In the genomic region with DNA sequence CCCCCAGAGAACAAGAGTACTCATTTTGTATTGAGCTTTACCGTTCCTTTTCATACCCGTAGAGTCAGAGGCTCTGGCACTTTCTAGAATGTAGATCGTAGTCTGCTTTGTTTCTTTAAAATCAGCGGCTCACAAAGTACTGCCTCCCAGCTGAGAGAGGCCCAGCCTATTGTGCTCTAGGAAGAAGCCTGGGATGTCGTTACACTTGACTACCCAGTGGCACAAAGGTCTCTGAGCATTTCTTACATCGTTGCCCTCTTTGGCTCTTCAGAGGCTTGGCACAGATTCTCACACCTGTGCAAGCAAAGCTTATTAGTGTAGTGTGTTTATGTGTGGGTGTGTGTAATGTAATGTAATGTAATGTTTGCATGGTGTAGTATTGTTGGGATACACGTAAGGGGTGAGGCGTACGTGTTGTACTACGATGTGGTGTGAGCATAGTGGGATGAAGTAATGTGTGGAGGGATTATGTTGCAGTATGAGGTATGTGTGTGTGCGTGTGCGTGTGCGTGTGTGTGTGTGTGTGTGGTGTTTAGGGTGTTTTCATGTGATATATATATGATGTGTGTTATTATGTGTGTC, we compare ENCODE assay signal across 21 mouse cellular contexts. TPM values are rescaled to one million over a fixed set of nuclear protein-coding genes. Genes with fewer than 3 reads are reported as not detected.
DNase-seq lines count a peak whose midpoint lies in the region; ATAC-seq lines count a peak whose summit lies in the region.
"Had no signal": no experiment of that assay in that cellular context is flagged by ENCODE, and none has a peak within 500 bp of the region (broad histone marks: within the 10 kb centered on the region; RNA-seq: fewer than 3 reads in every experiment).

No protein-coding gene starts in this region.

- H3K4me2 ChIP-seq in midbrain, embryonic 11.5 days = no peak overlapping the region
- no peak overlapping the region for H3K4me2 ChIP-seq in midbrain, embryonic 16.5 days (ENCODE audit: low read length)
- H3K4me2 ChIP-seq in kidney, embryonic 15.5 days = no peak overlapping the region
- H3K4me2 ChIP-seq: forebrain, embryonic 15.5 days; limb, embryonic 12.5 days had no signal

- ATAC-seq in midbrain, embryonic 11.5 days (ENCODE audit: low FRiP score) = peak; percentile 75
- no peak for ATAC-seq in midbrain, embryonic 16.5 days
- ATAC-seq in kidney, embryonic 15.5 days (replicated peaks; ENCODE audit: low FRiP score) = peak; percentile 83
- ATAC-seq: activated CD4-positive, CD25-positive, alpha-beta regulatory T cell, adult 4 months; forebrain, embryonic 15.5 days; hindbrain, postnatal 0 days had no signal

- 51% methylated on average over 13 of the region's 13 CpGs for whole genome bisulfite sequencing in midbrain, embryonic 11.5 days
- WGBS in midbrain, embryonic 16.5 days = 45% methylated on average over 13 of the region's 13 CpGs
- 63% methylated on average over 13 of the region's 13 CpGs for WGBS in kidney, embryonic 15.5 days

- no peak overlapping the region for H3K4me3 ChIP-seq in midbrain, embryonic 11.5 days (ENCODE audit: low read depth, low read length)
- no peak overlapping the region for H3K4me3 ChIP-seq in midbrain, embryonic 16.5 days (ENCODE audit: low read depth, low read length)
- no peak overlapping the region for H3K4me3 ChIP-seq in kidney, embryonic 15.5 days (replicated peaks)
- H3K4me3 ChIP-seq: forebrain, embryonic 15.5 days; limb, embryonic 12.5 days had no signal

- H3K9me3 ChIP-seq in midbrain, embryonic 11.5 days (ENCODE audit: control insufficient read depth, low read length) = no peaks in the 10 kb centered on the region
- no peaks in the 10 kb centered on the region for H3K9me3 ChIP-seq in midbrain, embryonic 16.5 days (replicated peaks; ENCODE audit: control insufficient read depth, low read length, poor library complexity, severe bottlenecking)
- H3K9me3 ChIP-seq in kidney, embryonic 15.5 days (replicated peaks) = no peaks in the 10 kb centered on the region
- H3K9me3 ChIP-seq: forebrain, embryonic 15.5 days; limb, embryonic 12.5 days had no signal

- no peaks in the 10 kb centered on the region for H3K36me3 ChIP-seq in midbrain, embryonic 11.5 days (ENCODE audit: control insufficient read depth, insufficient read depth, low read length)
- no peaks in the 10 kb centered on the region for H3K36me3 ChIP-seq in midbrain, embryonic 16.5 days (ENCODE audit: control insufficient read depth, insufficient read depth, low read length)
- no peaks in the 10 kb centered on the region for H3K36me3 ChIP-seq in kidney, embryonic 15.5 days
- H3K36me3 ChIP-seq: forebrain, embryonic 15.5 days; limb, embryonic 12.5 days had no signal

- no peak overlapping the region for H3K27ac ChIP-seq in midbrain, embryonic 11.5 days (ENCODE audit: low read depth, low read length)
- no peak overlapping the region for H3K27ac ChIP-seq in midbrain, embryonic 16.5 days (ENCODE audit: low read length)
- H3K27ac ChIP-seq in kidney, embryonic 15.5 days = no peak overlapping the region
- H3K27ac ChIP-seq: forebrain, embryonic 15.5 days; hindbrain, postnatal 0 days; limb, embryonic 12.5 days; liver, embryonic 14.5 days had no signal

- no peaks in the 10 kb centered on the region for H3K27me3 ChIP-seq in midbrain, embryonic 11.5 days (ENCODE audit: control insufficient read depth, insufficient read depth, low read length)
- H3K27me3 ChIP-seq in midbrain, embryonic 16.5 days (ENCODE audit: control insufficient read depth, insufficient read depth, low read depth, low read length) = no peaks in the 10 kb centered on the region
- no peaks in the 10 kb centered on the region for H3K27me3 ChIP-seq in kidney, embryonic 15.5 days
- H3K27me3 ChIP-seq: CH12.LX; forebrain, embryonic 15.5 days; limb, embryonic 12.5 days had no signal

- DNase-seq in embryo, embryonic 11 days = peak; percentile 46
- no peak for DNase-seq in embryo, embryonic 10 days (ENCODE audit: low spot score)
- no peak for DNase-seq in midbrain, embryonic 11.5 days (ENCODE audit: low spot score, missing footprints)
- DNase-seq in retina, embryonic 14.5 days (ENCODE audit: low spot score) = peak; percentile 65
- DNase-seq in ovary, adult 18-20 months (ENCODE audit: low spot score) = no peak
- DNase-seq in spleen, adult 18-20 months = no peak
- DNase-seq: adrenal gland, postnatal 36 days; cerebellum, postnatal 36 days; gastrocnemius, postnatal 10 days; heart, postnatal 10 days; lung, postnatal 36 days; right cerebral cortex, postnatal 14 days; thymus, postnatal 36 days had no signal

- peaks cover 6% of the 10 kb centered on the region for H3K4me1 ChIP-seq in midbrain, embryonic 11.5 days (ENCODE audit: control insufficient read depth, insufficient read depth, low read length)
- H3K4me1 ChIP-seq in midbrain, embryonic 16.5 days (ENCODE audit: control insufficient read depth, insufficient read depth, low read length) = no peaks in the 10 kb centered on the region; the same call in 1 of the 2 replicates
- H3K4me1 ChIP-seq in kidney, embryonic 15.5 days = peaks cover 5% of the 10 kb centered on the region

- H3K9ac ChIP-seq in midbrain, embryonic 11.5 days (ENCODE audit: low read length) = no peak overlapping the region
- no peak overlapping the region for H3K9ac ChIP-seq in midbrain, embryonic 16.5 days (ENCODE audit: low read depth, low read length)
- no peak overlapping the region for H3K9ac ChIP-seq in kidney, embryonic 15.5 days
- H3K9ac ChIP-seq: forebrain, embryonic 15.5 days; limb, embryonic 12.5 days; liver, embryonic 14.5 days had no signal

RNA-seq across cellular contexts. Expression of gene Ptch1, which starts 20.2 kb away (rescaled TPM):
- polyA plus RNA-seq in midbrain, embryonic 11.5 days (2014; fragmentation: Nextera tagmentation; extraction: Ambion mirVana) = 22.6 and 22.9 TPM in 2 replicates
- 14.3 and 15.0 TPM in 2 replicates for polyA plus RNA-seq in midbrain, embryonic 16.5 days (2015; fragmentation: Nextera tagmentation; extraction: Ambion mirVana)
- 15.8 and 17.3 TPM in 2 replicates for polyA plus RNA-seq in kidney, embryonic 15.5 days (2015; fragmentation: Nextera tagmentation; extraction: Ambion mirVana)

Comparison
In these comparisons a context has a peak if more than half of its experiments do, and no peak if none do; other contexts are left out.
1. DNase-seq: peak in embryo, embryonic 11 days (single experiment) and retina, embryonic 14.5 days (single experiment); none in embryo, embryonic 10 days (single experiment), midbrain, embryonic 11.5 days (single experiment), ovary, adult 18-20 months (single experiment) and spleen, adult 18-20 months (0 of 2).